9 mouse cellular contexts compared by ENCODE assay signal in the genomic region with DNA sequence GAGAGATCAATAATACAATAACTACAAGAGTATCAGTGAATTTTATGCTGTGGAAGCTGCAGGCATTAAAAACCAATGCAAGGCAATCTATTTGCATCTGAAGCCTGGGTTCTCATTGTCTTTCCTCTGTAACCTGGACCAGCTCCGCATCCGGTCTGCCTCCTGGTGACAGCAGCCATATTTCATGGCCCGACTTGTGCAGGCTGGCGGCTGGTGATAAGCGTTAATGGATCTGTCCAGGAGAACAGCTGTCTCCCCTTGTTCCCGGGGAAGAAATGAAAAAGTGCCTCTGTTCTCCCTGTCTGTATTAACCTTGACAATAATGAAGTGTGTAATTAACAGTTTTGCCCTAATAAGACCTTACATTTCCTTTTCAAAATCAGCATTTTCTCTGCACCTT.
DNase-seq lines count a peak whose midpoint lies in the region; ATAC-seq and TF ChIP-seq lines count a peak whose summit lies in the region.
"Had no signal": no experiment of that assay in that cellular context is flagged by ENCODE, and none has a peak within 500 bp of the region (broad histone marks: within the 10 kb centered on the region; RNA-seq: fewer than 3 reads in every experiment).

No protein-coding gene starts in this region.

- no peaks in the 10 kb centered on the region for H3K4me1 ChIP-seq in liver, embryonic 13.5 days (replicated peaks)
- H3K4me1 ChIP-seq in liver, postnatal 0 days (ENCODE audit: insufficient read depth) = no peaks in the 10 kb centered on the region
- peaks cover 15% of the 10 kb centered on the region for H3K4me1 ChIP-seq in hindbrain, embryonic 13.5 days (replicated peaks)
- peaks cover 3% of the 10 kb centered on the region; the same call in 1 of the 2 replicates for H3K4me1 ChIP-seq in limb, embryonic 11.5 days (ENCODE audit: control insufficient read depth, insufficient read depth, low read length)
- peaks cover 9% of the 10 kb centered on the region; the same call in 1 of the 2 replicates for H3K4me1 ChIP-seq in neural tube, embryonic 12.5 days
- H3K4me1 ChIP-seq: intestine, embryonic 15.5 days had no signal

- DNase-seq in liver, embryonic 13.5 days = peak; percentile 6
- DNase-seq in liver, postnatal 0 days = no peak
- DNase-seq in limb, embryonic 11.5 days (ENCODE audit: low spot score) = peak; percentile 56
- no peak for DNase-seq in cerebellum, adult 9-10 months
- DNase-seq in frontal cortex, postnatal 25 days (ENCODE audit: low spot score in 2 of 2) = no peak
- no peak for DNase-seq in ovary, postnatal 10 days (ENCODE audit: low spot score)

- TF ChIP-seq EP300 in liver, postnatal 0 days (IDR thresholded peaks at IDR 0.05; ENCODE audit: low read depth) = no peak

- H3K9me3 ChIP-seq in liver, embryonic 13.5 days (replicated peaks) = no peaks in the 10 kb centered on the region
- no peaks in the 10 kb centered on the region for H3K9me3 ChIP-seq in liver, postnatal 0 days (ENCODE audit: low read length)
- no peaks in the 10 kb centered on the region for H3K9me3 ChIP-seq in hindbrain, embryonic 13.5 days
- no peaks in the 10 kb centered on the region for H3K9me3 ChIP-seq in limb, embryonic 11.5 days (ENCODE audit: control insufficient read depth, low read length)
- no peaks in the 10 kb centered on the region for H3K9me3 ChIP-seq in neural tube, embryonic 12.5 days
- H3K9me3 ChIP-seq: intestine, embryonic 15.5 days had no signal

- WGBS in liver, embryonic 13.5 days (ENCODE audit: insufficient replicate concordance) = 30% methylated on average over 6 of the region's 6 CpGs
- WGBS in liver, postnatal 0 days (ENCODE audit: insufficient replicate concordance) = 23% methylated on average over 6 of the region's 6 CpGs
- 23% methylated on average over 6 of the region's 6 CpGs for WGBS in hindbrain, embryonic 13.5 days
- 5% methylated on average over 6 of the region's 6 CpGs for WGBS in limb, embryonic 11.5 days
- WGBS in neural tube, embryonic 12.5 days = 1% methylated on average over 6 of the region's 6 CpGs

- no peaks in the 10 kb centered on the region for H3K27me3 ChIP-seq in liver, embryonic 13.5 days
- no peaks in the 10 kb centered on the region for H3K27me3 ChIP-seq in liver, postnatal 0 days (ENCODE audit: insufficient read depth, low read length)
- H3K27me3 ChIP-seq in hindbrain, embryonic 13.5 days = no peaks in the 10 kb centered on the region
- H3K27me3 ChIP-seq in limb, embryonic 11.5 days (ENCODE audit: control insufficient read depth, insufficient read depth, low read length) = no peaks in the 10 kb centered on the region
- H3K27me3 ChIP-seq in neural tube, embryonic 12.5 days (replicated peaks) = no peaks in the 10 kb centered on the region
- H3K27me3 ChIP-seq: intestine, embryonic 15.5 days had no signal

- no peak overlapping the region for H3K4me3 ChIP-seq in liver, embryonic 13.5 days (replicated peaks)
- H3K4me3 ChIP-seq in liver, postnatal 0 days (ENCODE audit: low read depth, low read length) = no peak overlapping the region
- no peak overlapping the region for H3K4me3 ChIP-seq in hindbrain, embryonic 13.5 days
- H3K4me3 ChIP-seq in limb, embryonic 11.5 days (ENCODE audit: low read depth, low read length) = no peak overlapping the region
- H3K4me3 ChIP-seq in neural tube, embryonic 12.5 days = no peak overlapping the region
- H3K4me3 ChIP-seq: intestine, embryonic 15.5 days had no signal

- no peak overlapping the region for H3K27ac ChIP-seq in liver, embryonic 13.5 days
- no peak overlapping the region for H3K27ac ChIP-seq in liver, postnatal 0 days (ENCODE audit: low read depth)
- peak overlapping the region; percentile 85 for H3K27ac ChIP-seq in hindbrain, embryonic 13.5 days
- H3K27ac ChIP-seq in limb, embryonic 11.5 days (replicated peaks; ENCODE audit: low read depth, low read length) = no peak overlapping the region
- no peak overlapping the region for H3K27ac ChIP-seq in neural tube, embryonic 12.5 days
- H3K27ac ChIP-seq: intestine, embryonic 15.5 days had no signal

- no peaks in the 10 kb centered on the region for H3K36me3 ChIP-seq in liver, embryonic 13.5 days
- no peaks in the 10 kb centered on the region for H3K36me3 ChIP-seq in liver, postnatal 0 days (replicated peaks; ENCODE audit: insufficient read depth, low read length)
- H3K36me3 ChIP-seq in hindbrain, embryonic 13.5 days = no peaks in the 10 kb centered on the region
- no peaks in the 10 kb centered on the region for H3K36me3 ChIP-seq in limb, embryonic 11.5 days (ENCODE audit: control insufficient read depth, insufficient read depth, low read length)
- H3K36me3 ChIP-seq in neural tube, embryonic 12.5 days = no peaks in the 10 kb centered on the region
- H3K36me3 ChIP-seq: intestine, embryonic 15.5 days had no signal

- H3K9ac ChIP-seq in liver, embryonic 13.5 days = no peak overlapping the region
- no peak overlapping the region for H3K9ac ChIP-seq in liver, postnatal 0 days (replicated peaks)
- no peak overlapping the region for H3K9ac ChIP-seq in hindbrain, embryonic 13.5 days
- H3K9ac ChIP-seq in limb, embryonic 11.5 days (ENCODE audit: low read length) = no peak overlapping the region
- H3K9ac ChIP-seq in neural tube, embryonic 12.5 days = no peak overlapping the region
- H3K9ac ChIP-seq: intestine, embryonic 15.5 days had no signal

- no peak for TF ChIP-seq CTCF in liver, postnatal 0 days (IDR thresholded peaks at IDR 0.05; ENCODE audit: low read depth)

- no peak overlapping the region for H3K4me2 ChIP-seq in liver, embryonic 13.5 days
- H3K4me2 ChIP-seq in liver, postnatal 0 days (ENCODE audit: low read depth, low read length) = no peak overlapping the region
- H3K4me2 ChIP-seq in hindbrain, embryonic 13.5 days = 0 out of 2 replicates have a peak overlapping the region, but pooled peaks have one; percentile 19
- H3K4me2 ChIP-seq in limb, embryonic 11.5 days (ENCODE audit: low read depth, severe bottlenecking) = no peak overlapping the region
- peak overlapping the region; percentile 15; the same call in 1 of the 2 replicates for H3K4me2 ChIP-seq in neural tube, embryonic 12.5 days (replicated peaks)
- H3K4me2 ChIP-seq: intestine, embryonic 15.5 days had no signal

- no peak for ATAC-seq in liver, embryonic 13.5 days (ENCODE audit: low read depth)
- no peak for ATAC-seq in liver, postnatal 0 days
- ATAC-seq in hindbrain, embryonic 13.5 days (ENCODE audit: low FRiP score) = peak; percentile 90
- no peak for ATAC-seq in limb, embryonic 11.5 days (ENCODE audit: insufficient number of reproducible peaks, low FRiP score, low TSS enrichment, low read depth)
- peak; percentile 88 for ATAC-seq in neural tube, embryonic 12.5 days (ENCODE audit: low FRiP score, low read depth)
- ATAC-seq: intestine, embryonic 15.5 days had no signal

Comparison
In these comparisons a context has a peak if more than half of its experiments do, and no peak if none do; other contexts are left out.
1. DNase-seq: peak in liver, embryonic 13.5 days (single experiment) and limb, embryonic 11.5 days (single experiment); none in liver, postnatal 0 days (single experiment), cerebellum, adult 9-10 months (single experiment), frontal cortex, postnatal 25 days (0 of 2) and ovary, postnatal 10 days (single experiment).
2. ATAC-seq: peak in hindbrain, embryonic 13.5 days (single experiment) and neural tube, embryonic 12.5 days (single experiment); none in liver, embryonic 13.5 days (single experiment), liver, postnatal 0 days (single experiment) and limb, embryonic 11.5 days (single experiment).
3. H3K4me2 ChIP-seq: peak in hindbrain, embryonic 13.5 days (single experiment) and neural tube, embryonic 12.5 days (single experiment); none in liver, embryonic 13.5 days (single experiment), liver, postnatal 0 days (single experiment) and limb, embryonic 11.5 days (single experiment).